Mouse (Mus musculus) brain, embryonic 14.5 days (tissue): ENCODE data around the gene Fyco1.

ENCODE experiments used
- CTCF ChIP-seq: fragments of 200-500 bp; IDR thresholded peaks from 2 replicates; pipeline ENCODE4 v1.5.1; 2012; ENCODE audit warnings: inconsistent platforms, mild to moderate bottlenecking, moderate library complexity, borderline replicate concordance; ENCODE audit not compliant: insufficient read depth, insufficient read length; ENCODE audit errors: extremely low read depth
- POLR2A ChIP-seq: fragments of 200-500 bp; IDR thresholded peaks from 2 replicates; pipeline ENCODE4 v1.6.1; 2012; ENCODE audit warnings: mild to moderate bottlenecking, inconsistent platforms, borderline replicate concordance; ENCODE audit not compliant: poor library complexity, insufficient read depth, insufficient read length, severe bottlenecking; ENCODE audit errors: extremely low read depth

- no peak for TF ChIP-seq POLR2A
- TF ChIP-seq CTCF: no peak
Measured at GRCm38 (mm10) chr9:123849976-123850695, 1.6 kb downstream of the Fyco1 start.
